Mouse (Mus musculus): ENCODE measurements around the gene Faap100. TPM values are rescaled to one million over a fixed set of nuclear protein-coding genes. Genes with fewer than 3 reads are reported as not detected.
"Not testable (repeated sequence)": the region's sequence is repeated elsewhere in the genome, so short reads cannot be mapped to it uniquely, and the experiment has no call there.

Faap100 gene
- polyA plus RNA-seq (2015; fragmentation: Nextera tagmentation; extraction: Ambion mirVana) = 26.6 and 28.6 TPM in 2 replicates

DNA sequence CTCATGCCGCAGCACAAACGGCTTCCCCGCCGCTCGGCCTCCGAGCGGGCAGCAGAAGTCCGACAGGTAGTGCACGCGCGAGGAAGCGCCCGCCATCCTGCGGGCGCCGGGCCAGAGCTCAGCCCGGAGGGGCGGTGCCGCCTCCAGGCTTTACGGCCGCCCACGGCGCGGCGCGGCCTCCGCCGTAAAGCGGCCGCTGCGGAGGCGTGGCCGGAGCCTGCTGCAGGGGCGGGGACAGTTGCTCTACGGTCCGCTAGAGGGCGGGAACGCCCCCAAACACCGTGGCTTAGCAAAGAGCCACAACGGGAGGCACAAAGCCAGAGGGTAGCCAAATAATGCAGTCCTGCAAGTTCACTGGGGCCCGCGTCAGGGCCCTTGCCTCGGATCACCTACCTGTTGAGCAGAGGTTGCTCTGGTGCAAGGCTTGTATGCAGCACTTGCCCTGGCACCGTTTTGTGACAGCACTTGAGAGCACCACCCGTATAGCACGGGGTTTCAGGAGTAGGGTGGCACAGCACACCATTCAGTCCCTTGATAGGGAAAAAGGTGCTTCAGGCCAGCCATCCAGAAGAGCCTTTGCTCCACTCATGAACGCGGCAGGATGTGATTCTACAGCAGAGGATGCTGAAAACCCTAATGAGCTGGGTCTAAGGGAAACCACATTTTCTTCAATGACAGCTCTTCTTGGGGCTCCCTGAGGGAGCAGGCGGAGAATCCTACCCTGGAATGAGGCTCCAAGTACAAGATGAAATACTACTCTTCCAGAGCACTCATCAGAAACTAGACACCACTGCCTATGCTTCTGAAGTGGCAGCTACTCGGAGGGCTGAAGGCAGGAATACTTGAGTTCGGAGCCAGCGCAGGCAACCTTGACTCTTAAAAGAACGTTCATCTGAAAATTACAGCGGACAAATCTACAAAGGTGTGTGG, at the start of gene Faap100:
Faap100 (minus strand) TSS at position 154 of the 930 bp plus-strand sequence.
- peaks cover 18% of the 10 kb centered on the region for H3K36me3 ChIP-seq (ENCODE audit: control insufficient read depth, insufficient read depth, low read length)
- WGBS = 7% methylated on average over 54 of the region's 54 CpGs
- H3K4me2 ChIP-seq (ENCODE audit: low read depth, low read length) = peak within 1 kb of the TSS; percentile 88
- peaks cover 16% of the 10 kb centered on the region for H3K4me1 ChIP-seq (ENCODE audit: control insufficient read depth, insufficient read depth, low read length)
- H3K9ac ChIP-seq (ENCODE audit: low read depth, low read length) = peak within 1 kb of the TSS; percentile 82
- no peaks in the 10 kb centered on the region for H3K27me3 ChIP-seq (replicated peaks; ENCODE audit: control insufficient read depth, insufficient read depth, low read length)
- H3K9me3 ChIP-seq (ENCODE audit: control insufficient read depth, low read length) = no peaks in the 10 kb centered on the region
- H3K4me3 ChIP-seq (ENCODE audit: low read length) = peak within 1 kb of the TSS; percentile 86
- ATAC-seq = peak; percentile 90
- peak within 1 kb of the TSS; percentile 59 for H3K27ac ChIP-seq (ENCODE audit: low read length)

DNA sequence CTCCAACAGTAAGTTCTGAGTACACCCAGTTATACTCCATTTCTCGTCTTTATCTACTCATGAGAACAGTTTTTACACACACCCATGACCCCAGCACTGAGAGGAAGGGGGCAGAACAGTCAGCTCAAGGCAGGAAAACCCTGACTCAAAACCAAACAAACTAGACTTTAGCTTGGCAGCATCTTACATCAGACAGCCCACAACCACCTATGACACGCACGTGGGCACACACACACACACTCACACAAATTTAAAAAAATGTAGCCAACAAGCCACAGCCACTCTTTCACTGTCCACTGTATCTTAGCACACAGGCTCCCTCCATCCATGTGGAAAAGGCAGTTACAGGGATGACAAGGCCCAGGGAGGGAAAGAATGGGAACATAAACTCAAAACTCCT, 48.2 kb upstream of the Faap100 start:
- 90% methylated on average over 3 of the region's 3 CpGs for WGBS

DNA sequence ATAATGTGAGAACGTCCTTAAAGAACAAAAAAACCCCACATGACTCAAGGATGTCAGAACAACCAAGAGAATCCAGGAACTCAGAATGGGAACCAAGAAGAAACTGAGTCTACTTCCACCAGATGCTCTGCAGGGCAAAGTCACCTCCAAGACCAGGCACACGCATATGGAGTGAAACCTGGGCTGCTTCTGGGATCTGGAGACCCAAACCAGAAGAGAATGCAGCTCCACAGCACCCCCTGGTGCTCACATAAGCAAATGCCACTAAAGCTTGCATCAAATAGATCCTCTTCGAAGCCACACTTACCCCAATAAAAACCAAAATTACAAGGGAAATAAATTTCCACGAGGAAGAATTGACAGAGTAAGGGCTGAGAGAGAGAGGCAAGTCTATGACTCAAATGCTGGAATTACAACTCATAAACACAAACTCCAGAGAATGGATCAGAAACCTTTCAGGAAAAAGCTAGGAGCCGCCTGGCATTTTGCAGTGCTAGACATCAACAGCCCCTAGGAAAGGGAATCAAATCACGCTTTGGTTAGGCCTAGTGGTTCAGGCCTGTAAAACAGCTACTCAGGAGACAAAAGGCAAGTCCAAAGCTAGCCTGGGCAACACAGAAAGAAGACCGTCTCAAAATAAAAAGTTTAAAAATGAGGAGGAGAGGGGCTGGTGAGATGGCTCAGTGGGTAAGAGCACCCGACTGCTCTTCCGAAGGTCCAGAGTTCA, 45.2 kb upstream of the Faap100 start:
- 59% methylated on average over 9 of the region's 9 CpGs for WGBS
- Histone ChIP-seq H3K4me2 (ENCODE audit: low read depth, low read length) (no peak overlapping the region), H3K4me1 (ENCODE audit: control insufficient read depth, insufficient read depth, low read length) (no peaks in the 10 kb centered on the region), H3K9me3 (ENCODE audit: control insufficient read depth, low read length) (no peaks in the 10 kb centered on the region), H3K36me3 (ENCODE audit: control insufficient read depth, insufficient read depth, low read length) (peaks cover 13% of the 10 kb centered on the region), H3K27me3 (replicated peaks; ENCODE audit: control insufficient read depth, insufficient read depth, low read length) (no peaks in the 10 kb centered on the region), H3K27ac (ENCODE audit: low read length) (0 out of 2 replicates have a peak overlapping the region, but pooled peaks have one; percentile 2), H3K4me3 (ENCODE audit: low read length) (no peak overlapping the region), H3K9ac (ENCODE audit: low read depth, low read length) (no peak overlapping the region)
- 0 out of 2 replicates have a peak, but pooled peaks have one; percentile 13 for ATAC-seq

More for the DNA sequence above, 48.2 kb upstream of the Faap100 start:
- Histone ChIP-seq H3K9me3 (ENCODE audit: control insufficient read depth, low read length) (no peaks in the 10 kb centered on the region), H3K4me1 (ENCODE audit: control insufficient read depth, insufficient read depth, low read length) (no peaks in the 10 kb centered on the region), H3K36me3 (ENCODE audit: control insufficient read depth, insufficient read depth, low read length) (peaks cover 8% of the 10 kb centered on the region; the same call in 1 of the 2 replicates), H3K9ac (ENCODE audit: low read depth, low read length) (no peak overlapping the region), H3K27ac (ENCODE audit: low read length) (no peak overlapping the region), H3K4me2 (ENCODE audit: low read depth, low read length) (no peak overlapping the region), H3K27me3 (replicated peaks; ENCODE audit: control insufficient read depth, insufficient read depth, low read length) (no peaks in the 10 kb centered on the region), H3K4me3 (ENCODE audit: low read length) (no peak overlapping the region)
- no peak for ATAC-seq

DNA sequence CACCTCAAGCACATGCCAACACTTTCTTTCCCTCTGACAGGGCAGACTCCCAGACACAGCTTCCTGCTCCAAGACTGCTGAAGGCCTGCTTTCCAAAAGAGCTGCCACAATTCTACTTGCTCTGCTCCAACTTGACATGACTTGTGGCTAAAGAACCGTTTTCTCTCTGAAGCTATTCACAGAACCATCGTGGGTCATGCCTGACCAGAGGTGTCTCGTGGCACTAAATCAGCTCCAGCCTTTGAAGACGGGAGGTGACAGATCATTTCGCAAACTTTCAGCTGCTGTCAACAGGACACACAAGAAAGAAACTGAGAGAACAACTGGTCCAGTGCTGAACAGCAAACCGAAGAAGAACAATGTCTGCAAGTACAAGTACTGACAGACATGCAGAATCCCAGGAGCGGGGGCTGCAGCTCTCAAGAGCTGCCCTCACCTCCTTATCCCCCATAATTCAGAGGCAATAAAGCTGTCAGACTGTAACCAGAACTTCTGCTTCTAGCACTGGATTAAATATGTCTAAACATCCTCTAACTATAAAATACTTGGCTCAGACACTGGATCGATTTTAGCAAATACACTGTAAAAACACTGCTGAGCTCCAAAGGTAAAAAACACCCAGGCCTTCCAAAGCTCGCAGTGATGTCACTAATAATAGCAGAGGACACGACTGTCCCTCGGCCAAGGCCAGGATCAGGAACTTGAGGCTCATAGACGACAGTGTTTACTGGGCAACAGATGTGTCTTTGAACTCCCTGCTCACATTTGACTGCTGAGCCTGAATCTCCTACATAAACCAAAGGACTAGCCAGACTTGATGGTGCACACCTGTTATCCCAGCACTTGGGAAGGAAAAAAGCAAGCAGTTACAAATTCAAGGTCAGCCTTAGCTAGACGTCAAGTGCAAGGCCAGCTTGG, 44.3 kb upstream of the Faap100 start:
- Histone ChIP-seq H3K4me2 (ENCODE audit: low read depth, low read length) (no peak overlapping the region), H3K27ac (ENCODE audit: low read length) (0 out of 2 replicates have a peak overlapping the region, but pooled peaks have one; percentile 2)

DNA sequence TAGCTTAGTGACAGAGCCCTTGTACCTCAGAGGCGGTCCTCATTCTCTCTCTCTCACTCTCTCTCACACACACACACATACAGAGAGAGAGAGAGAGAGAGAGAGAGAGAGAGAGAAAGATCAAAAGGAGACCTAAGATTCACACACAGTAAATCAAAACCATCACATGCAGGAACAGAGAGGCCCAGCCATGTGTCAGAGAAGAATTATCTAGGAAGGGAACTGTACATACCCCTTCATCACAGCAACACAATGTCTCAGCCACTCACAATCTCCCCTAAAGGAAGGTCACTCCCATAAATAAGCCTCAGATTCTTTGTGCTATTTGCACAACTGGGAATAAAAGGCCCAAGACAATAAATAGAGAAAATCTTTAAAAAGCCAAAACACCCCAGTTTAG, 40.0 kb upstream of the Faap100 start:
- H3K4me2 ChIP-seq (ENCODE audit: low read depth, low read length) = no peak overlapping the region
- H3K9me3 ChIP-seq (ENCODE audit: control insufficient read depth, low read length) = no peaks in the 10 kb centered on the region
- H3K27ac ChIP-seq (ENCODE audit: low read length) = no peak overlapping the region
- no peak for ATAC-seq
- no peaks in the 10 kb centered on the region for H3K27me3 ChIP-seq (replicated peaks; ENCODE audit: control insufficient read depth, insufficient read depth, low read length)
- 95% methylated on average over 1 of the region's 1 CpGs for WGBS
- H3K9ac ChIP-seq (ENCODE audit: low read depth, low read length) = no peak overlapping the region
- H3K4me3 ChIP-seq (ENCODE audit: low read length) = no peak overlapping the region
- peaks cover 17% of the 10 kb centered on the region for H3K36me3 ChIP-seq (ENCODE audit: control insufficient read depth, insufficient read depth, low read length)
- H3K4me1 ChIP-seq (ENCODE audit: control insufficient read depth, insufficient read depth, low read length) = no peaks in the 10 kb centered on the region

More for the DNA sequence above, 44.3 kb upstream of the Faap100 start:
- Histone ChIP-seq H3K9ac (ENCODE audit: low read depth, low read length) (no peak overlapping the region), H3K4me1 (ENCODE audit: control insufficient read depth, insufficient read depth, low read length) (no peaks in the 10 kb centered on the region), H3K27me3 (replicated peaks; ENCODE audit: control insufficient read depth, insufficient read depth, low read length) (no peaks in the 10 kb centered on the region), H3K36me3 (ENCODE audit: control insufficient read depth, insufficient read depth, low read length) (peaks cover 14% of the 10 kb centered on the region), H3K9me3 (ENCODE audit: control insufficient read depth, low read length) (no peaks in the 10 kb centered on the region), H3K4me3 (ENCODE audit: low read length) (no peak overlapping the region)
- peak; percentile 36; the same call in 1 of the 2 replicates for ATAC-seq
- 45% methylated on average over 13 of the region's 13 CpGs for WGBS

DNA sequence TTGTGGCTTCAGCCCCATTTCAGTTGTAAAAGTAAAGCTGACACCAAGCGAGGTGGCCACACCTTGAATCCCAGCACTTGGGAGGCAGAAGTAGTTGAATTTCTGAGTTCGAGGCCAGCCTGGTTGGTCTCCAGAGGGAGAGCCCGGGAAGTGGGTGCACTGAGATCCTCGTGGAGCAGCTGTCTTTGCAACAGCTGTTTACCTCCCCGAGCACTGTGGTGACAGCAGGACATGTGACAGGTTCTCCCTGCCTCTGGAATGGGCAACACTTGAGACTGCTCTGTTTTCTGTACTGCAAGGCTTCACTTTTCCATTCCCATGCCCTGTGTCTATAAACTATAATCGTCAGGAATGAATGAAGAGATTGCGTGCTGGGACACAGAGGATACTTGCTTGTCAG, 39.3 kb upstream of the Faap100 start:
- 89% methylated on average over 7 of the region's 7 CpGs for WGBS
- Histone ChIP-seq H3K4me3 (ENCODE audit: low read length) (no peak overlapping the region), H3K9me3 (ENCODE audit: control insufficient read depth, low read length) (no peaks in the 10 kb centered on the region), H3K4me1 (ENCODE audit: control insufficient read depth, insufficient read depth, low read length) (no peaks in the 10 kb centered on the region), H3K27me3 (replicated peaks; ENCODE audit: control insufficient read depth, insufficient read depth, low read length) (no peaks in the 10 kb centered on the region), H3K4me2 (ENCODE audit: low read depth, low read length) (no peak overlapping the region), H3K9ac (ENCODE audit: low read depth, low read length) (no peak overlapping the region), H3K27ac (ENCODE audit: low read length) (no peak overlapping the region), H3K36me3 (ENCODE audit: control insufficient read depth, insufficient read depth, low read length) (peaks cover 20% of the 10 kb centered on the region)
- no peak for ATAC-seq

DNA sequence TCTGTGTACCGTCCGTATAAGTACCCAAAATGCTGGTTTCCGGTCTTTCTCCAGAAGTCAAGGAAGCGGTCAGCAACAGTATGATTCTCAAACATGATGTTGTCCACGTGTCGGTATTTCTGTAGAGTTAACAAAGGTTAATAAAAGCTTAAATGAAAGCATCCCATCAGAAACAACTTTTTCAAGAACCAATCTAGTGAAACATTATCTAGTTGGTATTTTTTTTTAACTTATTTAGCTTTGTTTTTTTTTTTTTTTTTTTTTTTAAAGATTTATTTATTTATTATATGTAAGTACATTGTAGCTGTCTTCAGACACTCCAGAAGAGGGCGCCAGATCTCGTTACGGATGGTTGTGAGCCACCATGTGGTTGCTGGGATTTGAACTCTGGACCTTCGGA, 35.1 kb upstream of the Faap100 start:
- H3K27ac ChIP-seq (ENCODE audit: low read length) = not testable (repeated sequence)

DNA sequence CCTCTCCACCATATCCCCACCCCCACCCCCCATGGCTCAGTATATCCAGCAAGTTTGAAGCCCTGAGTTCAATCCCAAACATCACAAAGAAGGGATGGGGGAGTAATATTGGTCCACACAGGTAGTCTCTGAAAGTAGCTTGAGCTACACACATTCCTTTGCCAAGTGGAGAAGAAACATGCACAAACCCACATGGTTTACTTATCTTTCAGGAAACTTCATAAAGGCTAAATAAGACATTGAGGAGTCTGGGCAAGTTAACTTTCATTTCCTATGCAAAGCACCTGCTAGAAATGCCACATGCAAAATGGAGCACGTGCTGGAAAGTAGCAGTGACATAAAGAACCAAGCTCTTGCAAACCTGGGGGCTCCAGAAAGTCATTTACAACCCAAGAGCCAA, 27.9 kb upstream of the Faap100 start:
- Histone ChIP-seq H3K27me3 (replicated peaks; ENCODE audit: control insufficient read depth, insufficient read depth, low read length) (no peaks in the 10 kb centered on the region), H3K4me2 (ENCODE audit: low read depth, low read length) (no peak overlapping the region), H3K9ac (ENCODE audit: low read depth, low read length) (no peak overlapping the region), H3K9me3 (ENCODE audit: control insufficient read depth, low read length) (no peaks in the 10 kb centered on the region), H3K27ac (ENCODE audit: low read length) (no peak overlapping the region), H3K4me1 (ENCODE audit: control insufficient read depth, insufficient read depth, low read length) (no peaks in the 10 kb centered on the region), H3K36me3 (ENCODE audit: control insufficient read depth, insufficient read depth, low read length) (0 out of 2 replicates have a peak, but pooled peaks cover 8% of the 10 kb centered on the region), H3K4me3 (ENCODE audit: low read length) (no peak overlapping the region)
- no peak for ATAC-seq
- WGBS = 80% methylated on average over 1 of the region's 1 CpGs

More for the DNA sequence above, 35.1 kb upstream of the Faap100 start:
- H3K4me1 ChIP-seq (ENCODE audit: control insufficient read depth, insufficient read depth, low read length); H3K4me2 ChIP-seq (ENCODE audit: low read depth, low read length); H3K9ac ChIP-seq (ENCODE audit: low read depth, low read length); H3K4me3 ChIP-seq (ENCODE audit: low read length); ATAC-seq; H3K27me3 ChIP-seq (replicated peaks; ENCODE audit: control insufficient read depth, insufficient read depth, low read length); H3K9me3 ChIP-seq (ENCODE audit: control insufficient read depth, low read length): not testable (repeated sequence)
- WGBS = 90% methylated on average over 7 of the region's 10 CpGs
- peaks cover 12% of the 10 kb centered on the region for H3K36me3 ChIP-seq (ENCODE audit: control insufficient read depth, insufficient read depth, low read length)
